Mouse (Mus musculus) kidney, embryonic 14.5 days (tissue): ENCODE results near the gene Frmd8. TPM values are rescaled to one million over a fixed set of nuclear protein-coding genes. Genes with fewer than 3 reads are reported as not detected.

ENCODE experiments used
- ATAC-seq: fragments of 200-750 bp; cut with Nextera tagmentation; 2 replicates; pipeline ENCODE4 v1.8.0; 2017; ENCODE audit warnings: moderate number of reproducible peaks, mild to moderate bottlenecking, moderate TSS enrichment, moderate library complexity; ENCODE audit not compliant: low FRiP score, low TSS enrichment
- H3K27ac ChIP-seq: fragments of 300-500 bp; sonication (generic); 2 replicates; pipeline ENCODE4 v1.5.1; 2014; ENCODE audit warnings: low read depth, mild to moderate bottlenecking, low read length, moderate library complexity, mixed read lengths
- H3K27me3 ChIP-seq: fragments of 300-500 bp; sonication (generic); 2 replicates; pipeline ENCODE4 v1.6.1; 2014; ENCODE audit warnings: mild to moderate bottlenecking, low read length; ENCODE audit not compliant: control insufficient read depth, insufficient read depth
- H3K36me3 ChIP-seq: fragments of 300-500 bp; sonication (generic); 2 replicates; pipeline ENCODE4 v1.6.1; 2014; ENCODE audit warnings: low read length, mixed read lengths; ENCODE audit not compliant: control insufficient read depth, insufficient read depth
- H3K4me1 ChIP-seq: fragments of 300-500 bp; sonication (generic); 2 replicates; pipeline ENCODE4 v1.6.1; 2014; ENCODE audit warnings: low read length, mixed read lengths; ENCODE audit not compliant: control insufficient read depth, insufficient read depth
- H3K4me2 ChIP-seq: fragments of 300-500 bp; sonication (generic); replicated peaks from 2 replicates; pipeline ENCODE4 v1.6.1; 2014; ENCODE audit warnings: low read depth, mild to moderate bottlenecking, low read length
- H3K4me3 ChIP-seq: fragments of 300-500 bp; sonication (generic); 2 replicates; pipeline ENCODE4 v1.5.1; 2014; ENCODE audit warnings: mild to moderate bottlenecking, low read length
- H3K9ac ChIP-seq: fragments of 300-500 bp; sonication (generic); 2 replicates; pipeline ENCODE4 v1.6.1; 2014; ENCODE audit warnings: low read depth, mild to moderate bottlenecking, low read length, moderate library complexity
- H3K9me3 ChIP-seq: fragments of 300-500 bp; sonication (generic); 2 replicates; pipeline ENCODE4 v1.6.1; 2016; ENCODE audit warnings: low read length; ENCODE audit not compliant: control insufficient read depth
- WGBS: fragments of 180-500 bp; shearing (Covaris S2); extraction: QIAGEN DNeasy Blood & Tissue Kit; methylation state at CpG from one replicate; pipeline ENCODE4 v1.1.7; 2014; 5-methylcytosine and 5-hydroxymethylcytosine counted together
- polyA plus RNA-seq: library from polyadenylated mRNA; unstranded; fragments of >200 nt; fragmentation: Nextera tagmentation; extraction: Ambion mirVana; gene quantifications from 2 replicates; pipeline ENCODE4 v1.2.1, GENCODE M21; 2014

Gene Frmd8
- polyA plus RNA-seq, 1 experiment from 2014 or later: 26.5 TPM

- no peaks in the 10 kb centered on the region for H3K9me3 ChIP-seq
- no peak overlapping the region for H3K4me2 ChIP-seq
- no peak for ATAC-seq
- 88% methylated on average over 4 of the region's 4 CpGs for WGBS
- no peak overlapping the region for H3K4me3 ChIP-seq
- no peaks in the 10 kb centered on the region for H3K27me3 ChIP-seq
- peaks cover 24% of the 10 kb centered on the region for H3K4me1 ChIP-seq
- H3K9ac ChIP-seq: no peak overlapping the region
- no peak overlapping the region for H3K27ac ChIP-seq
- no peaks in the 10 kb centered on the region for H3K36me3 ChIP-seq
Observed at GRCm38 (mm10) chr19:5826731-5827002, 48.4 kb downstream of the Frmd8 start.

GRCm38 (mm10) chr19:5825901-5826730 lies 49.0 kb downstream of the Frmd8 start:
- Histone ChIP-seq H3K4me1 (peaks cover 24% of the 10 kb centered on the region), H3K9me3 (no peaks in the 10 kb centered on the region), H3K4me3 (no peak overlapping the region), H3K27me3 (no peaks in the 10 kb centered on the region), H3K36me3 (no peaks in the 10 kb centered on the region), H3K9ac (no peak overlapping the region), H3K4me2 (no peak overlapping the region), H3K27ac (no peak overlapping the region)
- 87% methylated on average over 5 of the region's 5 CpGs for WGBS
- no peak for ATAC-seq

GRCm38 (mm10) chr19:5824826-5825617 lies 50.1 kb downstream of the Frmd8 start:
- H3K27ac ChIP-seq: no peak overlapping the region
- H3K9ac ChIP-seq: no peak overlapping the region

GRCm38 (mm10) chr19:5824043-5824825 lies 50.8 kb downstream of the Frmd8 start:
- ATAC-seq: no peak
- Histone ChIP-seq H3K4me1 (peaks cover 29% of the 10 kb centered on the region), H3K9ac (no peak overlapping the region), H3K4me3 (no peak overlapping the region), H3K9me3 (no peaks in the 10 kb centered on the region), H3K27ac (no peak overlapping the region), H3K36me3 (no peaks in the 10 kb centered on the region), H3K4me2 (no peak overlapping the region), H3K27me3 (no peaks in the 10 kb centered on the region)
- 72% methylated on average over 22 of the region's 22 CpGs for WGBS

More at GRCm38 (mm10) chr19:5824826-5825617, 50.1 kb downstream of the Frmd8 start:
- H3K36me3 ChIP-seq: no peaks in the 10 kb centered on the region
- no peak overlapping the region for H3K4me3 ChIP-seq
- H3K9me3 ChIP-seq: no peaks in the 10 kb centered on the region
- no peak for ATAC-seq
- H3K4me2 ChIP-seq: no peak overlapping the region
- no peaks in the 10 kb centered on the region for H3K27me3 ChIP-seq
- 73% methylated on average over 10 of the region's 10 CpGs for WGBS
- peaks cover 24% of the 10 kb centered on the region for H3K4me1 ChIP-seq

- ATAC-seq: peak; percentile 69
Observed at GRCm38 (mm10) chr19:5823266-5823839, 51.7 kb downstream of the Frmd8 start.

GRCm38 (mm10) chr19:5822834-5823205 lies 52.3 kb downstream of the Frmd8 start:
- Histone ChIP-seq H3K4me3 (no peak overlapping the region), H3K27me3 (no peaks in the 10 kb centered on the region), H3K4me2 (no peak overlapping the region), H3K4me1 (peaks cover 34% of the 10 kb centered on the region), H3K9me3 (no peaks in the 10 kb centered on the region), H3K27ac (no peak overlapping the region), H3K9ac (no peak overlapping the region), H3K36me3 (no peaks in the 10 kb centered on the region)
- WGBS: 70% methylated on average over 7 of the region's 7 CpGs
- no peak for ATAC-seq

More at GRCm38 (mm10) chr19:5823266-5823839, 51.7 kb downstream of the Frmd8 start:
- no peaks in the 10 kb centered on the region for H3K36me3 ChIP-seq
- H3K27ac ChIP-seq: 0 out of 2 replicates have a peak overlapping the region, but pooled peaks have one; percentile 31
- H3K27me3 ChIP-seq: no peaks in the 10 kb centered on the region
- H3K9ac ChIP-seq: no peak overlapping the region
- H3K9me3 ChIP-seq: no peaks in the 10 kb centered on the region
- WGBS: 20% methylated on average over 9 of the region's 9 CpGs
- peaks cover 32% of the 10 kb centered on the region for H3K4me1 ChIP-seq
- H3K4me3 ChIP-seq: no peak overlapping the region
- no peak overlapping the region for H3K4me2 ChIP-seq

GRCm38 (mm10) chr19:5822174-5822833 lies 52.8 kb downstream of the Frmd8 start:
- whole genome bisulfite sequencing: 40% methylated on average over 12 of the region's 12 CpGs

GRCm38 (mm10) chr19:5821847-5822173 lies 53.3 kb downstream of the Frmd8 start:
- no peaks in the 10 kb centered on the region for H3K36me3 ChIP-seq
- no peaks in the 10 kb centered on the region for H3K27me3 ChIP-seq
- no peak overlapping the region for H3K9ac ChIP-seq
- H3K4me1 ChIP-seq: peaks cover 34% of the 10 kb centered on the region
- ATAC-seq: no peak
- no peak overlapping the region for H3K4me3 ChIP-seq
- H3K4me2 ChIP-seq: no peak overlapping the region
- H3K27ac ChIP-seq: peak overlapping the region; percentile 27; the same call in 1 of the 2 replicates
- 67% methylated on average over 5 of the region's 5 CpGs for whole genome bisulfite sequencing
- no peaks in the 10 kb centered on the region for H3K9me3 ChIP-seq

More at GRCm38 (mm10) chr19:5822174-5822833, 52.8 kb downstream of the Frmd8 start:
- Histone ChIP-seq H3K27ac (peak overlapping the region; percentile 27; the same call in 1 of the 2 replicates), H3K36me3 (no peaks in the 10 kb centered on the region), H3K9ac (no peak overlapping the region), H3K4me3 (no peak overlapping the region), H3K4me2 (no peak overlapping the region; the same call in 1 of the 2 replicates), H3K9me3 (no peaks in the 10 kb centered on the region), H3K27me3 (no peaks in the 10 kb centered on the region), H3K4me1 (peaks cover 34% of the 10 kb centered on the region)
- ATAC-seq: no peak
